Mouse (Mus musculus) heart, adult 18-20 months (tissue): ENCODE measurements around the gene Msl2. TPM values are rescaled to one million over a fixed set of nuclear protein-coding genes. Genes with fewer than 3 reads are reported as not detected.

Source experiments
- total RNA-seq, 2 experiments: library from RNA; stranded (reverse); gene quantifications; 2 replicates each; pipeline ENCODE4 v1.2.3; 2021

Msl2 gene
- total RNA-seq, 2 experiments from 2014 or later = 30.8 to 33.9 TPM

Other genes with a start within 250 kb of the Msl2 start
- gene Pccb, start 39.2 kb upstream of the Msl2 start, total RNA-seq = 100 to 1,000 TPM; 107 TPM
- gene Ppp2r3a, start 177.7 kb downstream of the Msl2 start, total RNA-seq = 100 to 1,000 TPM; 206 to 224 TPM